Mouse (Mus musculus): Measurements from ENCODE around the gene Hcrtr1. TPM values are rescaled to one million over a fixed set of nuclear protein-coding genes. Genes with fewer than 3 reads are reported as not detected.

The Hcrtr1 gene
- total RNA-seq, 2 experiments from 2014 or later, result not detected

GRCm38 (mm10) chr4:130167814-130168213 lies 28.7 kb upstream of the Hcrtr1 start:
- no peak for DNase-seq

- no peak for DNase-seq
These were observed 28.2 kb upstream of the Hcrtr1 start for GRCm38 (mm10) chr4:130167321-130167720.

- DNase-seq, result no peak
These were observed 27.4 kb upstream of the Hcrtr1 start for GRCm38 (mm10) chr4:130166592-130166991.

- no peak for DNase-seq
These were observed 26.9 kb upstream of the Hcrtr1 start for GRCm38 (mm10) chr4:130166061-130166460.

- no peak for DNase-seq
These were observed 25.0 kb upstream of the Hcrtr1 start for GRCm38 (mm10) chr4:130164121-130164520.

- peak; percentile 54 for DNase-seq
These were observed 24.3 kb upstream of the Hcrtr1 start for GRCm38 (mm10) chr4:130163391-130163861.

- DNase-seq, result no peak
These were observed 22.2 kb upstream of the Hcrtr1 start for GRCm38 (mm10) chr4:130161349-130161748.

GRCm38 (mm10) chr4:130156812-130157371 lies 17.7 kb upstream of the Hcrtr1 start:
- DNase-seq, result no peak

GRCm38 (mm10) chr4:130154250-130154649 lies 15.1 kb upstream of the Hcrtr1 start:
- no peak for DNase-seq

GRCm38 (mm10) chr4:130148405-130148804 lies 9.2 kb upstream of the Hcrtr1 start:
- no peak for DNase-seq

GRCm38 (mm10) chr4:130141786-130142185 lies 2.6 kb upstream of the Hcrtr1 start:
- DNase-seq, result no peak

- no peak for DNase-seq
These were observed 1.8 kb upstream of the Hcrtr1 start for GRCm38 (mm10) chr4:130140992-130141402.

- DNase-seq, result peak; percentile 36
These were observed 532 bp downstream of the Hcrtr1 start for GRCm38 (mm10) chr4:130138441-130139213.

GRCm38 (mm10) chr4:130133399-130133798 lies 5.8 kb downstream of the Hcrtr1 start:
- no peak for DNase-seq

- no peak for DNase-seq
These were observed 7.6 kb downstream of the Hcrtr1 start for GRCm38 (mm10) chr4:130131448-130132105.

- no peak for DNase-seq
These were observed 8.4 kb downstream of the Hcrtr1 start for GRCm38 (mm10) chr4:130130641-130131350.

- no peak for DNase-seq
These were observed 9.1 kb downstream of the Hcrtr1 start for GRCm38 (mm10) chr4:130130082-130130481.

GRCm38 (mm10) chr4:130128907-130129306 lies 10.3 kb downstream of the Hcrtr1 start:
- no peak for DNase-seq

- DNase-seq, result no peak
These were observed 13.2 kb downstream of the Hcrtr1 start for GRCm38 (mm10) chr4:130125935-130126334.

GRCm38 (mm10) chr4:130125164-130125563 lies 14.0 kb downstream of the Hcrtr1 start:
- no peak for DNase-seq

- DNase-seq, result peak; percentile 3
These were observed 15.0 kb downstream of the Hcrtr1 start for GRCm38 (mm10) chr4:130124110-130124509.

- DNase-seq, result peak; percentile 4
These were observed 16.1 kb downstream of the Hcrtr1 start for GRCm38 (mm10) chr4:130123020-130123419.
